In the genomic region with DNA sequence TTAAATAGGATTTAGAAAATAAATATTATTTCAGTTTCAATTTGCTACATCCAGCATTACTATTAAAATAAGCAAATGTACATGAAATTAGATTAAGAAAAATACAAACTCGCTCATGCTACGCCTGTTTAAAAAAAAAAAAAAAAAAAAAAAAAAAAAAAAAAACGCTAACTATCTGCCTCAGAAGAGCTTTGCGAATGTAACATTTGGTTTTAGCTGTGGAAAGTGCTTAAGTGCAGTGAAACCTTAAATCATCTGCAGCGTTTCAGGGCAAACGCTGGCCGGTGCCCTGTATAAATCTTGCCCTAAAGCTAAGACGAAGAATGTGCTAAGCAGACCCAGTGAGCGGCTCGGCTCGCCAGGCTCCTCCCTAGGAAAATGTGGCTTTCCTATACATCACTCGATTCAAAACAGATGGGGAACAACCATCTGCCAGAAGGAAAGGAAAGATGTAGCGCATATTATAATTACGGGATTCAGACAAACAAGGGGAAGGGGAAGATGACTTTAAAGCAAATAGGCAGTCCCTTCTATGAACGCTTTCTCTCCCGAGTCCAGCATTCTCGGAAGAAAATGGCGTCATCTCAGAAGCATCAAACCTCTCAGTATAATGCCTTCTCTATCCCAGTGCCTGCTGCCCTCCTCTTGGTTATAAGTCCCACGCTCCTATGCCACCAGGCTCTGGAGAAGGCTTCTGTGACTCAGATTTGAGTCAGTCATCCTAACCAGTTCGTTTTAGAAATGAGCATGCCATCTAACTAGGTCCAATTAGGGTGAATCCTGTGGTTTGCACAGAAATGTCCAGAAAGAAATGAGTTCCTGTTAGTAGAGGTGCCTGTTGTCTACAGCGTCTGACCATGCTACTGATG, we compare ENCODE assay signal across 9 mouse cellular contexts.
DNase-seq lines count a peak whose midpoint lies in the region; ATAC-seq and TF ChIP-seq lines count a peak whose summit lies in the region.
"Had no signal": no experiment of that assay in that cellular context is flagged by ENCODE, and none has a peak within 500 bp of the region (broad histone marks: within the 10 kb centered on the region; RNA-seq: fewer than 3 reads in every experiment).

No protein-coding gene starts in this region.

- ATAC-seq in lung, embryonic 16.5 days (ENCODE audit: low read depth): no peak
- ATAC-seq in embryonic facial prominence, embryonic 14.5 days (ENCODE audit: low read depth): peak; percentile 90; the same call in 1 of the 2 replicates
- ATAC-seq in limb, embryonic 11.5 days (ENCODE audit: insufficient number of reproducible peaks, low FRiP score, low TSS enrichment, low read depth): peak; percentile 54; the same call in 1 of the 2 replicates
- no peak for ATAC-seq in stomach, postnatal 0 days (ENCODE audit: low FRiP score, low TSS enrichment)
- ATAC-seq in granulocyte monocyte progenitor cell, adult 5-6 weeks (replicated peaks; ENCODE audit: poor library complexity, severe bottlenecking): no peak

- peak overlapping the region; percentile 14 for H3K4me3 ChIP-seq in lung, embryonic 16.5 days (ENCODE audit: low read length)
- H3K4me3 ChIP-seq in embryonic facial prominence, embryonic 14.5 days (ENCODE audit: low read depth, low read length): peak overlapping the region; percentile 7; the same call in 1 of the 2 replicates
- no peak overlapping the region for H3K4me3 ChIP-seq in limb, embryonic 11.5 days (ENCODE audit: low read depth, low read length)
- peak overlapping the region; percentile 20; the same call in 1 of the 2 replicates for H3K4me3 ChIP-seq in stomach, postnatal 0 days (ENCODE audit: low read depth, low read length)
- H3K4me3 ChIP-seq: heart, adult 2 months had no signal

- no peaks in the 10 kb centered on the region for H3K4me1 ChIP-seq in lung, embryonic 16.5 days (replicated peaks; ENCODE audit: control insufficient read depth, insufficient read depth, low read length)
- H3K4me1 ChIP-seq in embryonic facial prominence, embryonic 14.5 days (ENCODE audit: control insufficient read depth, insufficient read depth, low read length): peaks cover 14% of the 10 kb centered on the region; the same call in 1 of the 2 replicates
- H3K4me1 ChIP-seq in limb, embryonic 11.5 days (ENCODE audit: control insufficient read depth, insufficient read depth, low read length): peaks cover 3% of the 10 kb centered on the region; the same call in 1 of the 2 replicates
- H3K4me1 ChIP-seq in stomach, postnatal 0 days (replicated peaks; ENCODE audit: control insufficient read depth, insufficient read depth): no peaks in the 10 kb centered on the region

- no peaks in the 10 kb centered on the region for H3K9me3 ChIP-seq in lung, embryonic 16.5 days (ENCODE audit: control insufficient read depth, low read length)
- peaks cover 4% of the 10 kb centered on the region; the same call in 1 of the 2 replicates for H3K9me3 ChIP-seq in embryonic facial prominence, embryonic 14.5 days (ENCODE audit: control insufficient read depth, low read length)
- H3K9me3 ChIP-seq in limb, embryonic 11.5 days (ENCODE audit: control insufficient read depth, low read length): no peaks in the 10 kb centered on the region
- H3K9me3 ChIP-seq in stomach, postnatal 0 days (ENCODE audit: control insufficient read depth, low read length): no peaks in the 10 kb centered on the region

- no peak for DNase-seq in lung, postnatal 10 days
- peak; percentile 95 for DNase-seq in embryonic facial prominence, embryonic 14.5 days (ENCODE audit: low spot score)
- peak; percentile 68 for DNase-seq in limb, embryonic 11.5 days (ENCODE audit: low spot score)
- no peak for DNase-seq in stomach, postnatal 0 days (ENCODE audit: low spot score)
- no peak for DNase-seq in MN1 (ENCODE audit: low spot score)
- DNase-seq: heart, adult 2 months; layer of hippocampus, postnatal 36 days had no signal

- H3K4me2 ChIP-seq in lung, embryonic 16.5 days (ENCODE audit: low read depth, low read length): peak overlapping the region; percentile 33
- H3K4me2 ChIP-seq in embryonic facial prominence, embryonic 14.5 days (ENCODE audit: low read depth, low read length): peak overlapping the region; percentile 35
- H3K4me2 ChIP-seq in limb, embryonic 11.5 days (ENCODE audit: low read depth, severe bottlenecking): peak overlapping the region; percentile 25; the same call in 1 of the 2 replicates
- peak overlapping the region; percentile 41; the same call in 1 of the 2 replicates for H3K4me2 ChIP-seq in stomach, postnatal 0 days (replicated peaks; ENCODE audit: low read depth)

- no peak overlapping the region for H3K27ac ChIP-seq in lung, embryonic 16.5 days (ENCODE audit: low read length)
- peak overlapping the region; percentile 91 for H3K27ac ChIP-seq in embryonic facial prominence, embryonic 14.5 days (replicated peaks; ENCODE audit: low read depth, low read length)
- no peak overlapping the region for H3K27ac ChIP-seq in limb, embryonic 11.5 days (replicated peaks; ENCODE audit: low read depth, low read length)
- no peak overlapping the region for H3K27ac ChIP-seq in stomach, postnatal 0 days (replicated peaks)
- H3K27ac ChIP-seq: heart, adult 2 months had no signal

- 53% methylated on average over 21 of the region's 21 CpGs for WGBS in lung, embryonic 16.5 days
- 28% methylated on average over 21 of the region's 21 CpGs for WGBS in embryonic facial prominence, embryonic 14.5 days
- 32% methylated on average over 21 of the region's 21 CpGs for WGBS in limb, embryonic 11.5 days
- WGBS in stomach, postnatal 0 days: 54% methylated on average over 21 of the region's 21 CpGs

- peak overlapping the region; percentile 23; the same call in 1 of the 2 replicates for H3K9ac ChIP-seq in lung, embryonic 16.5 days (ENCODE audit: low read length)
- peak overlapping the region; percentile 30; the same call in 1 of the 2 replicates for H3K9ac ChIP-seq in embryonic facial prominence, embryonic 14.5 days (ENCODE audit: low read depth, low read length)
- H3K9ac ChIP-seq in limb, embryonic 11.5 days (ENCODE audit: low read length): no peak overlapping the region
- no peak overlapping the region for H3K9ac ChIP-seq in stomach, postnatal 0 days (ENCODE audit: low read length)

- H3K27me3 ChIP-seq in lung, embryonic 16.5 days (ENCODE audit: control insufficient read depth, insufficient read depth, low read depth, low read length): no peaks in the 10 kb centered on the region
- no peaks in the 10 kb centered on the region for H3K27me3 ChIP-seq in embryonic facial prominence, embryonic 14.5 days (replicated peaks; ENCODE audit: control insufficient read depth, insufficient read depth, low read length)
- no peaks in the 10 kb centered on the region for H3K27me3 ChIP-seq in limb, embryonic 11.5 days (ENCODE audit: control insufficient read depth, insufficient read depth, low read length)
- no peaks in the 10 kb centered on the region for H3K27me3 ChIP-seq in stomach, postnatal 0 days (ENCODE audit: control insufficient read depth, insufficient read depth, low read length)

- H3K36me3 ChIP-seq in lung, embryonic 16.5 days (ENCODE audit: control insufficient read depth, insufficient read depth, low read length): no peaks in the 10 kb centered on the region
- no peaks in the 10 kb centered on the region for H3K36me3 ChIP-seq in embryonic facial prominence, embryonic 14.5 days (ENCODE audit: control insufficient read depth, insufficient read depth, low read length)
- no peaks in the 10 kb centered on the region for H3K36me3 ChIP-seq in limb, embryonic 11.5 days (ENCODE audit: control insufficient read depth, insufficient read depth, low read length)
- H3K36me3 ChIP-seq in stomach, postnatal 0 days (ENCODE audit: control insufficient read depth, insufficient read depth, low read length): no peaks in the 10 kb centered on the region

- no peak for TF ChIP-seq EP300 in stomach, postnatal 0 days (optimal IDR thresholded peaks at IDR 0.05)

- TF ChIP-seq CTCF in stomach, postnatal 0 days (IDR thresholded peaks at IDR 0.05; ENCODE audit: low read depth): no peak

Comparison
In these comparisons a context has a peak if more than half of its experiments do, and no peak if none do; other contexts are left out.
1. ATAC-seq: peak in embryonic facial prominence, embryonic 14.5 days (single experiment) and limb, embryonic 11.5 days (single experiment); none in lung, embryonic 16.5 days (single experiment), stomach, postnatal 0 days (single experiment) and granulocyte monocyte progenitor cell, adult 5-6 weeks (single experiment).
2. H3K9ac ChIP-seq: peak in lung, embryonic 16.5 days (single experiment) and embryonic facial prominence, embryonic 14.5 days (single experiment); none in limb, embryonic 11.5 days (single experiment) and stomach, postnatal 0 days (single experiment).
3. DNase-seq: peak in embryonic facial prominence, embryonic 14.5 days (single experiment) and limb, embryonic 11.5 days (single experiment); none in lung, postnatal 10 days (single experiment), stomach, postnatal 0 days (single experiment) and MN1 (single experiment).
4. Peak in every context shown above with its lines, with median percentiles within 50 percentile points of each other: H3K4me2 ChIP-seq.